Mouse (Mus musculus): Measurements from ENCODE around the gene Tctn3. TPM values are rescaled to one million over a fixed set of nuclear protein-coding genes. Genes with fewer than 3 reads are reported as not detected.

Tctn3 gene
- polyA plus RNA-seq, 1 experiment from 2014 or later: 13.9 TPM

DNA sequence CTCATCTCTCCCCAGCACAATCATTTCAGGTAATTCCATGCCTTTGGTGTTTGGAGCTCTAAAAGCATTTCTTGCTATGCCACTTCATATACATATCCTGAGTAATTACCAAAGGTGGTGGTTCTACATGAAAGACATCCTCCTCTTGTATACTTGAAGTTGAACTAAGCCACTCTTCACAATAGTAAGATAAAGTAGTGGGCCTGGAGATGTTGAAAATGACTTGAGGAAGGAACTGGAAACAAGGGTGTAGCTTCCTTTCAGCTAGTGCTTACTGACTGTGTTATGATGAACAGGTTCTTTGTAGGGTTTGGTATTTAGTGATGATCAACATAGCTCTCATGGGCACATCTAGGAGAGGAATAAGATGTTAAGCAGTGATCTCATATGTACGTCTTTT, 31.8 kb upstream of the Tctn3 start:
- Histone ChIP-seq H3K9me3 (replicated peaks) (no peaks in the 10 kb centered on the region), H3K9ac (no peak overlapping the region), H3K4me1 (peaks cover 16% of the 10 kb centered on the region; the same call in 1 of the 2 replicates), H3K4me2 (replicated peaks) (no peak overlapping the region), H3K4me3 (replicated peaks) (no peak overlapping the region), H3K36me3 (no peaks in the 10 kb centered on the region), H3K27ac (replicated peaks) (no peak overlapping the region), H3K27me3 (no peaks in the 10 kb centered on the region)
- no peak for ATAC-seq (ENCODE audit: insufficient number of reproducible peaks, low FRiP score, low TSS enrichment, low read depth)
- WGBS: 97% methylated on average over 1 of the region's 1 CpGs

DNA sequence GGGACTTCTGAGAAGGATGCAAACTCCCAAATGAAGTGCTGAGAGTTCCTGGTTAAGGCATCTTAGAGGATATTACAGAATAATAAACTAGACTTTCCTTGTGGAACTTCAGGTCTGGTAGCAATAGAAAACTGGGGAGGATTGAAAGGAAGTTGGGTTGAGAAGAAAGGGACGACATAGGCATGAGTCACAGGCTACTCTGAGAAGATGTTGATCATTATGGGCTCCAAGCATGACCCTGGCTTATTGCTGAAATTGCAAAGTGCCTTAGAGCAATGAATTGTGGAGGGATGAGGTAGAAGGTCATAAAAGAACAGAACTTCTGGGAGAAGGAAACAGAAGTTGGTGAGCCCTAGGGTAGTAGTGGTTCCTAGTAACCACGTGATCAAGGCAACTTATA, 28.8 kb upstream of the Tctn3 start:
- no peaks in the 10 kb centered on the region for H3K4me1 ChIP-seq
- WGBS: 71% methylated on average over 2 of the region's 2 CpGs
- H3K9ac ChIP-seq: no peak overlapping the region
- no peak for ATAC-seq (ENCODE audit: insufficient number of reproducible peaks, low FRiP score, low TSS enrichment, low read depth)
- no peak overlapping the region for H3K4me3 ChIP-seq (replicated peaks)
- no peaks in the 10 kb centered on the region for H3K27me3 ChIP-seq
- no peaks in the 10 kb centered on the region for H3K9me3 ChIP-seq (replicated peaks)
- H3K4me2 ChIP-seq (replicated peaks): no peak overlapping the region
- H3K27ac ChIP-seq (replicated peaks): no peak overlapping the region
- H3K36me3 ChIP-seq: no peaks in the 10 kb centered on the region

DNA sequence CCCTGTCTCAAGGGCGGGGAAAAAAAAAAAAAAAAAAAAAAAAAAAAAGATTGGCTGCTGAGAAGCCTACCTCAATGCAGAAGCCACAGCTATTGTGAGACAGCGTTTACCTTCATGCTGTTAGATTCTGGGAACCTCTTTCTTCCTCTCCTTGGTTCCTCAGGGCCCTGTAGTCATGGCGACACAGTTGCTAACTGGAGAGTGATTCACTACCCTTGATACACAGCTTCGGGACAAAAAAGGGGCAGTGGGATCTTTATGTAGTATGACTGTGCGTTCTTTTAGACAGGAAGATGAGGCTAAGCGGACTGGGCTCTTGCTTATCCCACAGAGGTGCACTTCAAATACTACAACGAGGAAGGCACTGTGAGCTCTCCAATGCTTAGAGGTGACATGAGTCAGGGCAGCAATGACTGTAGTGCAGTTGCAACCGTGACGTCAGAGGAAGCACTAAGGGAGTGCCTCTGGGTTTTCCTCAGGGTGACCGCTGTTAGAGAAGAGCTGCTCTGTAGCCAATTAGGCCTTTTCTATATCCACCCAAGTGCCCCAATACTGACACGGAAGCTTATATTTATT, 27.8 kb upstream of the Tctn3 start:
- Histone ChIP-seq H3K4me1 (no peaks in the 10 kb centered on the region), H3K36me3 (no peaks in the 10 kb centered on the region), H3K4me3 (replicated peaks) (no peak overlapping the region), H3K27me3 (no peaks in the 10 kb centered on the region), H3K27ac (replicated peaks) (no peak overlapping the region), H3K4me2 (replicated peaks) (no peak overlapping the region), H3K9ac (no peak overlapping the region), H3K9me3 (replicated peaks) (no peaks in the 10 kb centered on the region)
- WGBS: 83% methylated on average over 11 of the region's 11 CpGs
- no peak for ATAC-seq (ENCODE audit: insufficient number of reproducible peaks, low FRiP score, low TSS enrichment, low read depth)

DNA sequence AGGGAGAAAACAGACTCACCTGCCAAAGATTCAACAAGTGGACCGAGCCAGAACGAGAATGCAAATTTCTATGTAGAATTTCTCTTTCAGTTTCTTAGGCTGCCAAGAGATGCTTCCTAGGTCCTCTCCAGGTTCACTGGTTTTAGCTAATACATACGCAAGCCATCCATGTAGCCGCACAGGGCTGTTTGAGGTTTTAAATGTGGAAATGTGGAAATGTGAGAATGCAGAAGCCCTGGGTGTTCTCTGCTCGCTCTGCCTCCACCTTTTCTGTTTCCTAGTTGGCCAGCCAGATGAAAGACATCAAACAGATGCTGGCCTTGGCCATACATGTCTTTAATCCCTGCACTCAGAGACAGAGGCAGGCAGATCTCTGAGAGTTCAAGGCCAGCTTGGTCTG, 26.5 kb upstream of the Tctn3 start:
- ATAC-seq (ENCODE audit: insufficient number of reproducible peaks, low FRiP score, low TSS enrichment, low read depth): no peak
- Histone ChIP-seq H3K9me3 (replicated peaks) (no peaks in the 10 kb centered on the region), H3K27ac (replicated peaks) (no peak overlapping the region), H3K36me3 (no peaks in the 10 kb centered on the region), H3K9ac (no peak overlapping the region), H3K4me2 (replicated peaks) (no peak overlapping the region), H3K27me3 (no peaks in the 10 kb centered on the region), H3K4me3 (replicated peaks) (no peak overlapping the region), H3K4me1 (no peaks in the 10 kb centered on the region)
- 81% methylated on average over 5 of the region's 5 CpGs for WGBS

DNA sequence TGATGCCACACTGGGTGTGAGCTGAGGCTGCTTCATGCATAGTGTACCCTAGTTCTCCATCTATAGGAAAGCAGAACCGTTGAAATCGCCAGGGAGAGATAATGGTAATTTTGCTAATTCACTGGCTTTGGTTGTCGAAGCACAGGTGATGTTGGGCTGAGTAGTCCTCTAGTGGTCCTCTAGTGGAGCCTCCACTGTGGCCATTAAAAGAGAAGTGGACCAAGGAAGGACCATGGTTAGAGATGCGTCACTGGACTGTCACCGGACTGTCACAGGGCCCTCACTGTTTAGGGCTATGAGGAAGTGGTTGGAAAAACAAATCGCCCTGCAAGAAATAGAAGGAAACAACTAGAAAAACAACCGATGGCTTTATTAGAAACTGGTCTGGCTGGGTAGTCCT, 25.6 kb upstream of the Tctn3 start:
- H3K9me3 ChIP-seq (replicated peaks): no peaks in the 10 kb centered on the region
- no peak overlapping the region for H3K9ac ChIP-seq
- H3K4me2 ChIP-seq (replicated peaks): no peak overlapping the region
- H3K36me3 ChIP-seq: no peaks in the 10 kb centered on the region
- no peak overlapping the region for H3K4me3 ChIP-seq (replicated peaks)
- no peaks in the 10 kb centered on the region for H3K4me1 ChIP-seq
- ATAC-seq (ENCODE audit: insufficient number of reproducible peaks, low FRiP score, low TSS enrichment, low read depth): no peak
- no peaks in the 10 kb centered on the region for H3K27me3 ChIP-seq
- WGBS: 82% methylated on average over 7 of the region's 7 CpGs
- 0 out of 2 replicates have a peak overlapping the region, but pooled peaks have one; percentile 8 for H3K27ac ChIP-seq (replicated peaks)

DNA sequence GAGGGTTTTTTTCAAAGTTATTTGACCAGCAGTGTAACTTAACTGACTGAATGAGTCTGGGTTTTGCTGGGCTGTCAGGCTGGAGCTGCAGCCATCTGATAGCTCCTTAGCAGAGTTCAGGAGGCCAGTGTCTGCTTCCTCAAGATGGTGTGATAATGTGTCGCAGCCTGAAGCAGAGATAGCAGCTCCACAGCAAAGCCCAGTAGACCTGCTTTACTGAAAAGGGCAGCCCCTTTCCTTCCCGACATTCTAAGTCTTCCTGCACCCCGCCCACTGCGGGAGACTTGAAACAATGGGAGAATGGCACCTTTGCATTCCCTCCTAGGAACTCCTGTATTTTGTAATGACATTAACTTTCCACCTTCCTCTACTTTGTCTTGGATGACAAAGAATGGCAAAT, 25.1 kb upstream of the Tctn3 start:
- Histone ChIP-seq H3K27me3 (no peaks in the 10 kb centered on the region), H3K4me1 (no peaks in the 10 kb centered on the region), H3K9ac (no peak overlapping the region), H3K4me2 (replicated peaks) (no peak overlapping the region), H3K9me3 (replicated peaks) (no peaks in the 10 kb centered on the region), H3K4me3 (replicated peaks) (no peak overlapping the region), H3K36me3 (no peaks in the 10 kb centered on the region), H3K27ac (replicated peaks) (no peak overlapping the region)
- 53% methylated on average over 4 of the region's 4 CpGs for WGBS
- no peak for ATAC-seq (ENCODE audit: insufficient number of reproducible peaks, low FRiP score, low TSS enrichment, low read depth)

DNA sequence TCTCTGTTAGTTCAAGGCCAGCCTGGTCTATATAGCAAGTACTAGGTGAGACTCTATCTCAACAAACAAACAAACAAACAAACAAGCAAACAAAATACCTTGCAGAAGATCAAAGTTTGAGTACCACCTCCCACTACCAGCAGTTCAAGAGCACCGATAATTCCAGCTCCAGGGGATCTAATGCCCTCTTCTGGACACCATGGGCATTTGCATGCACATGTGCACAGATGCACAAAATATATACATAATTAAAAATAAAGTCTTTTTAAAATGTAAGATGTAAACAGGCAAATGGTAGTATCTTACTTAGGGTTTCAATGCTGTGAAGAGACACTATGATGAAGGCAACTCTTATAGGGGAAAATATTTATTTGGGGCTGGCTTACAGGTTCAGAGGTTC, 21.1 kb upstream of the Tctn3 start:
- H3K9ac ChIP-seq: no peak overlapping the region
- WGBS: 59% methylated on average over 1 of the region's 1 CpGs
- no peak overlapping the region for H3K4me3 ChIP-seq (replicated peaks)
- no peak for ATAC-seq (ENCODE audit: insufficient number of reproducible peaks, low FRiP score, low TSS enrichment, low read depth)
- no peak overlapping the region for H3K27ac ChIP-seq (replicated peaks)
- no peaks in the 10 kb centered on the region for H3K27me3 ChIP-seq
- no peak overlapping the region for H3K4me2 ChIP-seq (replicated peaks)
- no peaks in the 10 kb centered on the region for H3K9me3 ChIP-seq (replicated peaks)
- no peaks in the 10 kb centered on the region for H3K36me3 ChIP-seq
- no peaks in the 10 kb centered on the region for H3K4me1 ChIP-seq

DNA sequence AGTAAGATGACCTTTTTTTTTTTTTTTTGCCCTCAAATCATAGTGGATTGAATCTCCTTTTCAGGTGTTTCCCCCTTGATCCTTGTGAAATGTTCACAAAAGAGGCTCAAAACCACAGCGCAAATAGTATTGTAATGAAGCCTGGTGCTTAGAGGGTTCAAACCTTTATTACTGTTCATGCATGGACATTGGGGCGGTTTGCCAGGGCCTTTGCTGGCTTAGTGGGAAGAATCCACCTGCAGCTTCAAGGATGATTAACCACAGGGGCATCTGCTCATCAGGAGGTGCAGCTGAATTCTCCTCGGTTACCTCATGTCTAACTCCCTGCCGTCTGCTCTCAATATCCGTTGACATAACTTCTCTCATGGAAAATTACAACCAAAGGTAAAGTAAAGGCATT, 20.6 kb upstream of the Tctn3 start:
- H3K9ac ChIP-seq: no peak overlapping the region
- no peaks in the 10 kb centered on the region for H3K27me3 ChIP-seq
- no peaks in the 10 kb centered on the region for H3K9me3 ChIP-seq (replicated peaks)
- H3K4me1 ChIP-seq: no peaks in the 10 kb centered on the region
- no peaks in the 10 kb centered on the region for H3K36me3 ChIP-seq
- no peak for ATAC-seq (ENCODE audit: insufficient number of reproducible peaks, low FRiP score, low TSS enrichment, low read depth)
- no peak overlapping the region for H3K4me3 ChIP-seq (replicated peaks)
- H3K4me2 ChIP-seq (replicated peaks): no peak overlapping the region
- H3K27ac ChIP-seq (replicated peaks): no peak overlapping the region
- 79% methylated on average over 5 of the region's 5 CpGs for WGBS

DNA sequence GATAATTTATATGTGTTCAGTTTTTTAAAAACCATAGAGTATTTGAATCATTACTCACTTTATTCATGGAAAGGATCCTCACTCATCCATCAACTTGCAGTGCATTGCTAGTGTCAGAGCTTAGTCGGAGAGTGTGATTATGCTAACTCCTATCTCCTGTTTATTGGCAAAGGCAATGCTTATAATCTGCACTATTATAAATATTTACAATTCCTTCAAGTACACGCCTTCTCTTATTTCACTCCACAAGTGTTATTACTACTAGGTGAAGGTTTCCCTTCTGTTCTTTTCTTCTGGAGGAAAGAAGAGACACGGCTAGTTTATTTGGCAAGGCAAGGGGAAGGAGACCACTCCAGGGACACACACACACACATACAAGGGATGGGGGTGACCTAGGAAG, 20.2 kb upstream of the Tctn3 start:
- no peak for ATAC-seq (ENCODE audit: insufficient number of reproducible peaks, low FRiP score, low TSS enrichment, low read depth)
- Histone ChIP-seq H3K9ac (no peak overlapping the region), H3K4me2 (replicated peaks) (no peak overlapping the region), H3K9me3 (replicated peaks) (no peaks in the 10 kb centered on the region), H3K36me3 (no peaks in the 10 kb centered on the region), H3K27me3 (no peaks in the 10 kb centered on the region), H3K4me3 (replicated peaks) (no peak overlapping the region), H3K27ac (replicated peaks) (no peak overlapping the region), H3K4me1 (no peaks in the 10 kb centered on the region)
- WGBS: 70% methylated on average over 3 of the region's 3 CpGs

DNA sequence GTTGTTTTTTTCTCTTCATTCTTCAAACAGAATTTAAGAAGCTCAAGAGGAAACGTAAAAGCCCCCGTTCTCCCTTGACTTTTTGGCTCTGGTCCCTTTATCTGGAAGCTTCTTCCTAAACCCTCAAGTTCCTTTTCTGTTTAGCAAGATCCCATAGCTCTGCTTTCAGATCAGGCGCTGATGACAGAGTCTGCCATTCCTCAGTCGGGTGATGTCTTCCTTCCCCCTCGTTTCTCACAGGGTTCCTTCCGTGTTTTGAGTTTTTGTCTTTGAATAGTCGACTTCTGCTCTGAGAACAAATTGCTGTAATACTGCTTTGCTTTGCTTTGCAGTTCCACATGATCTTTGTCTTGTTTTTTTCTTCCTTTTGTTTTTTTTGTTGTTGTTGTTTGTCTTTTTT, 18.6 kb upstream of the Tctn3 start:
- Histone ChIP-seq H3K36me3 (no peaks in the 10 kb centered on the region), H3K4me1 (no peaks in the 10 kb centered on the region), H3K9me3 (replicated peaks) (no peaks in the 10 kb centered on the region), H3K9ac (no peak overlapping the region), H3K4me2 (replicated peaks) (no peak overlapping the region), H3K4me3 (replicated peaks) (no peak overlapping the region), H3K27ac (replicated peaks) (no peak overlapping the region), H3K27me3 (no peaks in the 10 kb centered on the region)
- ATAC-seq (ENCODE audit: insufficient number of reproducible peaks, low FRiP score, low TSS enrichment, low read depth): no peak
- 68% methylated on average over 7 of the region's 7 CpGs for WGBS

DNA sequence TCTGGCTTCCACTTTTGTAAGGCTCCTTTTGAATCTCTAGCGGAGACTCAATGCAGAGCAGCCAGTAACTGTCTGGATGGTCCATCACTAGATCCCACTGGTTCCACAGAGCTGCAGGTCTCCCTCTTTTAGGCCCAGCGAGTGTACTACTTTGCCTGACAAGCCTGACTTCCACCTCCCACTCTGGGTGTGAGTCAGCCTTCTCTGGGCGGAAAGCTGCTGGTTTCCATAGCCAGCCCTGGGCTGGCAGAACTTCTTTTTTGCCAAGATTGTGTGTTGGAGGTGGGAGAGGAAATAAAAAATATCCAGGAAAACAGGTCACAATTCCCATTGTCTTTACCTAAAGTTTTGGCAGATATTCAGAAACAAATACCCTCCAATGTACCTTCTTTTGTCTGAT, 18.1 kb upstream of the Tctn3 start:
- Histone ChIP-seq H3K9ac (no peak overlapping the region), H3K27ac (replicated peaks) (no peak overlapping the region), H3K4me3 (replicated peaks) (no peak overlapping the region), H3K36me3 (no peaks in the 10 kb centered on the region), H3K27me3 (no peaks in the 10 kb centered on the region), H3K4me2 (replicated peaks) (no peak overlapping the region), H3K9me3 (replicated peaks) (no peaks in the 10 kb centered on the region), H3K4me1 (no peaks in the 10 kb centered on the region)
- ATAC-seq (ENCODE audit: insufficient number of reproducible peaks, low FRiP score, low TSS enrichment, low read depth): no peak
- 71% methylated on average over 3 of the region's 3 CpGs for WGBS

DNA sequence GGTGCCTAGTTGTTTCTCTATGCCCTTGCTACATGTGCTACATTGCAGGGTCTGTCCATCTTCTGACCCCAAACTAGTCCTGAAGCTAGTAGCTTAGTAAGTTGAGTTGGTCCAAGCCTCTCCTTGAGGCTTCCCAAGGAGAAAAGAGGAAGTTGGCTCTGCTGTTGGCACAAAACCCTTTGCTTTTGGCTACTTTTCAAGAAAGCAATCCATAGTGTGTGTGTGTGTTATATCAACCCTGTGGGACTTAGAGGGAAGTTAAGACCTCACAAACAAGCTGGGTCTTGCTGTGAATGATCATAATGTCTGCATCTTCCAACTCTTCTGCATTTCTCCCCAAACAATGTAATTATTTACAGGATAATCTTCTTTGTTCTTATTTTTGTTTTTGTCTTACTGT, 16.9 kb upstream of the Tctn3 start:
- Histone ChIP-seq H3K4me3 (replicated peaks) (no peak overlapping the region), H3K36me3 (no peaks in the 10 kb centered on the region), H3K4me1 (no peaks in the 10 kb centered on the region), H3K9me3 (replicated peaks) (no peaks in the 10 kb centered on the region), H3K4me2 (replicated peaks) (no peak overlapping the region), H3K9ac (no peak overlapping the region), H3K27ac (replicated peaks) (no peak overlapping the region), H3K27me3 (no peaks in the 10 kb centered on the region)
- ATAC-seq (ENCODE audit: insufficient number of reproducible peaks, low FRiP score, low TSS enrichment, low read depth): no peak
